Mouse (Mus musculus) CH12.LX (cell line): ENCODE measurements around the gene Hist1h2af. TPM values are rescaled to one million over a fixed set of nuclear protein-coding genes. Genes with fewer than 3 reads are reported as not detected.
A peak's percentile ranks its signal among the peaks of the same experiment; 100 is the strongest.

Source experiments
- DNase-seq: peaks from one replicate; pipeline ENCODE4 v3.0.0-alpha.2; 2013; ENCODE audit errors: extremely low read depth
- H3K27ac ChIP-seq: 2 replicates; pipeline ENCODE4 v1.5.1; 2012; ENCODE audit warnings: low read depth, mild to moderate bottlenecking, control low read depth, moderate library complexity; ENCODE audit not compliant: insufficient read depth
- H3K27me3 ChIP-seq: replicated peaks from 2 replicates; pipeline ENCODE3; 2012; ENCODE audit warnings: inconsistent platforms
- H3K36me3 ChIP-seq, 2 experiments: replicated peaks in 1 of 2; 2 replicates each; pipeline versions ENCODE3 to v1.6.1; 2012; ENCODE audit warnings: inconsistent platforms in 1 of 2, low read length in 1 of 2, mild to moderate bottlenecking in 1 of 2, mixed read lengths in 1 of 2, moderate library complexity in 1 of 2; ENCODE audit not compliant: control insufficient read depth in 1 of 2, insufficient read depth in 1 of 2
- H3K4me1 ChIP-seq, 2 experiments: 2 replicates each; pipeline ENCODE4 v1.6.1; 2012; ENCODE audit warnings: inconsistent platforms in 1 of 2, moderate library complexity in 1 of 2; ENCODE audit not compliant: insufficient read depth in 2 of 2, control insufficient read depth in 1 of 2
- H3K4me2 ChIP-seq: 2 replicates; pipeline ENCODE4 v1.6.1; 2012; ENCODE audit warnings: low read depth, mild to moderate bottlenecking, control low read depth; ENCODE audit not compliant: poor library complexity, insufficient read depth, severe bottlenecking
- H3K4me3 ChIP-seq, 3 experiments: fragments of 150-350 bp in 1 of 3; sonication (generic) in 1 of 3; replicated peaks in 1 of 3; 2 replicates each; pipeline versions ENCODE3 to v1.5.1; 2011 to 2012; ENCODE audit warnings: low read depth in 2 of 3, low read length in 2 of 3, mild to moderate bottlenecking in 2 of 3, moderate library complexity in 2 of 3, control low read depth in 1 of 3, improper control_type of control experiment in 1 of 3, inconsistent platforms in 1 of 3, mixed read lengths in 1 of 3; ENCODE audit not compliant: poor library complexity in 1 of 3
- H3K79me2 ChIP-seq: replicated peaks from 2 replicates; pipeline ENCODE4 v1.6.1; 2012; ENCODE audit warnings: mild to moderate bottlenecking, moderate library complexity; ENCODE audit not compliant: control insufficient read depth, poor library complexity, insufficient read depth, severe bottlenecking; ENCODE audit errors: extremely low read depth
- H3K9ac ChIP-seq: 2 replicates; pipeline ENCODE4 v1.6.1; 2012; ENCODE audit warnings: low read depth, mild to moderate bottlenecking, control low read depth, moderate library complexity; ENCODE audit not compliant: insufficient read depth
- H3K9me3 ChIP-seq: replicated peaks from 2 replicates; pipeline ENCODE3; 2012; ENCODE audit warnings: low read length, inconsistent platforms, mixed read lengths
- BHLHE40 ChIP-seq: IDR thresholded peaks from 2 replicates; pipeline ENCODE4 v1.6.1; 2011; ENCODE audit warnings: mild to moderate bottlenecking, low read depth, low read length, improper control_type of control experiment
- CHD1 ChIP-seq: IDR thresholded peaks from 2 replicates; pipeline ENCODE4 v1.6.1; 2012; ENCODE audit warnings: low read depth, low read length, improper control_type of control experiment, inconsistent platforms
- EP300 ChIP-seq: IDR thresholded peaks from 2 replicates; pipeline ENCODE4 v1.6.1; 2011; ENCODE audit warnings: low read length, improper control_type of control experiment
- IRF4 ChIP-seq: IDR thresholded peaks from 2 replicates; pipeline ENCODE4 v1.6.1; 2014; ENCODE audit warnings: low read depth, mild to moderate bottlenecking, inconsistent platforms, low read length, improper control_type of control experiment
- JUND ChIP-seq: conservative IDR thresholded peaks from 2 replicates; pipeline ENCODE4 v1.6.1; 2011; ENCODE audit warnings: low read depth, low read length, improper control_type of control experiment
- MAX ChIP-seq: IDR thresholded peaks from 2 replicates; pipeline ENCODE4 v1.6.1; 2011; ENCODE audit warnings: low read length, improper control_type of control experiment
- MEF2A ChIP-seq: IDR thresholded peaks from 2 replicates; pipeline ENCODE4 v1.6.1; 2014; ENCODE audit warnings: low read depth, mild to moderate bottlenecking, inconsistent platforms, low read length, improper control_type of control experiment, borderline replicate concordance
- MXI1 ChIP-seq: IDR thresholded peaks from 2 replicates; pipeline ENCODE4 v1.6.1; 2011; ENCODE audit warnings: mild to moderate bottlenecking, low read depth, low read length, improper control_type of control experiment
- NELFE ChIP-seq: IDR thresholded peaks from 2 replicates; pipeline ENCODE4 v1.6.1; 2011; ENCODE audit warnings: low read depth, low read length, improper control_type of control experiment
- NRF1 ChIP-seq: IDR thresholded peaks from 2 replicates; pipeline ENCODE4 v1.6.1; 2014; ENCODE audit warnings: low read depth, mild to moderate bottlenecking, inconsistent platforms, low read length, improper control_type of control experiment, moderate library complexity
- POLR2AphosphoS2 ChIP-seq: IDR thresholded peaks from 2 replicates; pipeline ENCODE4 v1.6.1; 2011; ENCODE audit warnings: low read depth, low read length, improper control_type of control experiment
- RCOR1 ChIP-seq: conservative IDR thresholded peaks from 2 replicates; pipeline ENCODE4 v1.6.1; 2012; ENCODE audit warnings: low read depth, mild to moderate bottlenecking, inconsistent platforms, low read length, improper control_type of control experiment
- SIN3A ChIP-seq: IDR thresholded peaks from 2 replicates; pipeline ENCODE4 v1.6.1; 2012; ENCODE audit warnings: low read length, improper control_type of control experiment, inconsistent platforms
- SMC3 ChIP-seq: IDR thresholded peaks from 2 replicates; pipeline ENCODE4 v1.6.1; 2011; ENCODE audit warnings: low read depth, low read length, improper control_type of control experiment
- ZKSCAN1 ChIP-seq: IDR thresholded peaks from 2 replicates; pipeline ENCODE4 v1.6.1; 2012; ENCODE audit warnings: low read depth, inconsistent platforms, low read length, improper control_type of control experiment, borderline replicate concordance
- ZNF384 ChIP-seq: IDR thresholded peaks from 2 replicates; pipeline ENCODE4 v1.6.1; 2012; ENCODE audit warnings: low read depth, low read length, improper control_type of control experiment, inconsistent platforms
- dilution Hi-C: fragments of 300-500 bp; cut with MboI; formaldehyde crosslinking; loops from 2 replicates; pipeline ENCODE4 v1.14.3; 2020; ENCODE audit warnings: low sequenced_read_pairs; ENCODE audit not compliant: extremely low pct_unique_long_range_greater_than_20kb, extremely low pct_ligation_motif_present
- in situ Hi-C: fragments of 300-500 bp; cut with MboI; formaldehyde crosslinking; loops from 3 replicates; pipeline ENCODE4 v1.14.3; 2019; ENCODE audit warnings: low sequenced_read_pairs, low pct_ligation_motif_present, low pct_unique_long_range_greater_than_20kb, mixed read lengths
- polyA plus RNA-seq: library from polyadenylated mRNA; unstranded; fragments of >175 nt; gene quantifications from 2 replicates; pipeline ENCODE4 v1.2.1, GENCODE M21; 2012; ENCODE audit warnings: low read depth; ENCODE audit not compliant: insufficient read length
- total RNA-seq, 2 experiments: library from RNA; depleted of rRNA; stranded (reverse); fragments of 300-350 nt in 1 of 2; fragments of >200 nt in 1 of 2; gene quantifications; 2 replicates each; pipeline ENCODE4 v1.2.3; 2012 to 2014

The Hist1h2af gene
- total and polyA plus RNA-seq, 3 experiments: 57.1 to 932 (median 68.6) TPM

- Histone ChIP-seq H3K9ac (no peak overlapping the region; the same call in 1 of the 2 replicates), H3K27ac (no peak overlapping the region), H3K36me3 (no peaks in the 10 kb centered on the region), H3K4me3 (no peak overlapping the region), H3K79me2 (no peaks in the 10 kb centered on the region), H3K4me1 (peaks cover 7 to 44% of the 10 kb centered on the region in 2 experiments), H3K27me3 (no peaks in the 10 kb centered on the region), H3K4me2 (peak overlapping the region; percentile 82; the same call in 1 of the 2 replicates), H3K9me3 (no peaks in the 10 kb centered on the region)
- TF ChIP-seq SMC3: no peak
- TF ChIP-seq IRF4: no peak
- in situ Hi-C loops: loop anchor here (10.0 kb wide), 1 partner anchor 1494 kb away; the partner anchor contains the start of genes Hist1h2ah and Hist1h2bk
- dilution Hi-C loops: no loop called here
- no peak for DNase-seq
Observed at GRCm38 (mm10) chr13:23529005-23529404, 4.7 kb upstream of the Hist1h2af start.

GRCm38 (mm10) chr13:23529480-23530165, 4.1 kb upstream of the Hist1h2af start:
- Histone ChIP-seq H3K79me2 (no peaks in the 10 kb centered on the region), H3K4me1 (peaks cover 7 to 38% of the 10 kb centered on the region in 2 experiments), H3K9me3 (no peaks in the 10 kb centered on the region), H3K4me3 (peak overlapping the region; percentile 20 to 45 (median 37)), H3K27me3 (no peaks in the 10 kb centered on the region), H3K36me3 (no peaks in the 10 kb centered on the region), H3K4me2 (peak overlapping the region; percentile 87; the same call in 1 of the 2 replicates), H3K27ac (no peak overlapping the region), H3K9ac (peak overlapping the region; percentile 89)
- dilution Hi-C loops (no loop called here), in situ Hi-C loops (loop anchor here (10.0 kb wide), 1 partner anchor 1495 kb away; the partner anchor contains the start of genes Hist1h2ah and Hist1h2bk)
- no peak for DNase-seq
- no peak for TF ChIP-seq MXI1
- TF ChIP-seq JUND: 0 out of 2 replicates have a peak, but pooled peaks have one; percentile 26
- TF ChIP-seq MEF2A: no peak
- TF ChIP-seq POLR2AphosphoS2: no peak
- 0 out of 2 replicates have a peak, but pooled peaks have one; percentile 12 for TF ChIP-seq SIN3A
- TF ChIP-seq ZKSCAN1: no peak
- no peak for TF ChIP-seq NRF1
- TF ChIP-seq RCOR1: no peak
- TF ChIP-seq ZNF384: peak; percentile 85
- TF ChIP-seq EP300: peak; percentile 72
- peak; percentile 85 for TF ChIP-seq CHD1
- TF ChIP-seq MAX: 0 out of 2 replicates have a peak, but pooled peaks have one; percentile 35
- TF ChIP-seq NELFE: 0 out of 2 replicates have a peak, but pooled peaks have one; percentile 18
- TF ChIP-seq BHLHE40: 0 out of 2 replicates have a peak, but pooled peaks have one; percentile 16
- TF ChIP-seq IRF4: peak; percentile 59
